Mouse (Mus musculus) kidney, embryonic 16.5 days (tissue): ENCODE data around the gene Hsp90b1. TPM values are rescaled to one million over a fixed set of nuclear protein-coding genes. Genes with fewer than 3 reads are reported as not detected.

Experiments used
- ATAC-seq: fragments of 200-750 bp; cut with Nextera tagmentation; 2 replicates; pipeline ENCODE4 v1.8.0; 2017; ENCODE audit warnings: moderate TSS enrichment; ENCODE audit not compliant: low FRiP score, low TSS enrichment
- H3K27ac ChIP-seq: fragments of 300-500 bp; sonication (generic); 2 replicates; pipeline ENCODE4 v1.5.1; 2014; ENCODE audit warnings: low read length
- H3K27me3 ChIP-seq: fragments of 300-500 bp; sonication (generic); 2 replicates; pipeline ENCODE4 v1.6.1; 2014; ENCODE audit warnings: low read length, control low read depth, mixed read lengths; ENCODE audit not compliant: insufficient read depth
- H3K36me3 ChIP-seq: fragments of 300-500 bp; sonication (generic); 2 replicates; pipeline ENCODE4 v1.6.1; 2014; ENCODE audit warnings: low read length, control low read depth, mixed read lengths; ENCODE audit not compliant: insufficient read depth
- H3K4me1 ChIP-seq: fragments of 300-500 bp; sonication (generic); 2 replicates; pipeline ENCODE4 v1.6.1; 2014; ENCODE audit warnings: low read length, control low read depth, mixed read lengths; ENCODE audit not compliant: insufficient read depth
- H3K4me2 ChIP-seq: fragments of 300-500 bp; sonication (generic); replicated peaks from 2 replicates; pipeline ENCODE4 v1.6.1; 2014; ENCODE audit warnings: low read depth, low read length
- H3K4me3 ChIP-seq: fragments of 300-500 bp; sonication (generic); 2 replicates; pipeline ENCODE4 v1.5.1; 2014; ENCODE audit warnings: mild to moderate bottlenecking, low read length
- H3K9ac ChIP-seq: fragments of 300-500 bp; sonication (generic); replicated peaks from 2 replicates; pipeline ENCODE4 v1.6.1; 2014; ENCODE audit warnings: low read length
- H3K9me3 ChIP-seq: fragments of 300-500 bp; sonication (generic); 2 replicates; pipeline ENCODE4 v1.6.1; 2016; ENCODE audit warnings: low read length, control low read depth
- WGBS: fragments of 180-500 bp; shearing (Covaris S2); extraction: QIAGEN DNeasy Blood & Tissue Kit; methylation state at CpG from one replicate; pipeline ENCODE4 v1.1.7; 2014; 5-methylcytosine and 5-hydroxymethylcytosine counted together
- polyA plus RNA-seq: library from polyadenylated mRNA; unstranded; fragments of >200 nt; fragmentation: Nextera tagmentation; extraction: Ambion mirVana; gene quantifications from 2 replicates; pipeline ENCODE4 v1.2.1, GENCODE M21; 2015

Hsp90b1 gene
- 761 and 786 TPM in 2 replicates for polyA plus RNA-seq

DNA sequence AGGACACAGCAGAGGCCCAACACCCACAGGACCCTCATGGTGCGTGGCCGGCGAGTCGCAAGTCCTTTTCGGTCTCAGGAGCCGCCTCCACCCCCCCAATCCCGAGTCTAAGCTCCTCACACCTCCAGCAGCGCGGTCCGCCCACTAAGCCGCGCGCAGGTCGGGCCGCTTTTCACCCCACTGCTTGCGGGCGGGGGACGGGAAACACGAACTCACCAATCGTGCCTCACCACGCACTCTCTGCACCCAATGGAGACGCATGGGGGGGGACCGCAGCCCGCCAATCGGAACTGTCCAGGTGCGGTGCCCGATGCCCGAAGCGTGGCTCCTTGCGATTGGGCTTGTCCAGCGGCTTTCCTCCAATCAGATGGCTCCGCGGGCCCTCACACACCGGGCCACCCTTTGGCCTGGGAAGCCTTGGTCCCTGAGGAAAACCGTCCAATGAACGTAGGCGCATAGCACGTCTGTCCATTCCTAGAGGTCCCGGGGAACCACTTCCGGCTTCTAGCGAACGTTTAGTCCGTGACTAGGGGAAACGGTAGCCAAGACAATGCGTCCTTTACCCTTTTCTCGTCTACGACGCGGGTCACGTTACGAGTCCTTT is at the start of gene Hsp90b1, which contains the start of gene Ttc41:
Hsp90b1 (minus strand) TSS at position 192 of the 604 bp plus-strand sequence.
Ttc41 (plus strand) TSS at position 494 of the 604 bp plus-strand sequence.
- Histone ChIP-seq H3K9ac (peak within 1 kb of the TSS; percentile 91), H3K9me3 (no peaks in the 10 kb centered on the region), H3K4me1 (peaks cover 43% of the 10 kb centered on the region), H3K4me3 (peak within 1 kb of the TSS; percentile 71), H3K4me2 (peak within 1 kb of the TSS; percentile 79), H3K27ac (peak within 1 kb of the TSS; percentile 98), H3K27me3 (no peaks in the 10 kb centered on the region), H3K36me3 (peaks cover 30% of the 10 kb centered on the region)
- peak; percentile 98 for ATAC-seq
- under 1% methylated on average over 51 of the region's 51 CpGs for WGBS

GRCm38 (mm10) chr10:86744306-86744705 is 39.0 kb upstream of the Hsp90b1 start:
- no peaks in the 10 kb centered on the region for H3K4me1 ChIP-seq
- H3K36me3 ChIP-seq, result no peaks in the 10 kb centered on the region
- WGBS, result 90% methylated on average over 7 of the region's 7 CpGs
- no peaks in the 10 kb centered on the region for H3K27me3 ChIP-seq
- H3K4me3 ChIP-seq, result no peak overlapping the region
- ATAC-seq, result no peak
- no peak overlapping the region for H3K4me2 ChIP-seq
- H3K27ac ChIP-seq, result no peak overlapping the region
- H3K9ac ChIP-seq, result no peak overlapping the region
- no peaks in the 10 kb centered on the region for H3K9me3 ChIP-seq

- Histone ChIP-seq H3K4me1 (no peaks in the 10 kb centered on the region), H3K27me3 (no peaks in the 10 kb centered on the region), H3K27ac (no peak overlapping the region), H3K4me2 (no peak overlapping the region), H3K9ac (no peak overlapping the region), H3K9me3 (no peaks in the 10 kb centered on the region), H3K36me3 (no peaks in the 10 kb centered on the region), H3K4me3 (no peak overlapping the region)
- WGBS, result 52% methylated on average over 2 of the region's 2 CpGs
- no peak for ATAC-seq
These were observed 37.6 kb upstream of the Hsp90b1 start for GRCm38 (mm10) chr10:86742918-86743317.

DNA sequence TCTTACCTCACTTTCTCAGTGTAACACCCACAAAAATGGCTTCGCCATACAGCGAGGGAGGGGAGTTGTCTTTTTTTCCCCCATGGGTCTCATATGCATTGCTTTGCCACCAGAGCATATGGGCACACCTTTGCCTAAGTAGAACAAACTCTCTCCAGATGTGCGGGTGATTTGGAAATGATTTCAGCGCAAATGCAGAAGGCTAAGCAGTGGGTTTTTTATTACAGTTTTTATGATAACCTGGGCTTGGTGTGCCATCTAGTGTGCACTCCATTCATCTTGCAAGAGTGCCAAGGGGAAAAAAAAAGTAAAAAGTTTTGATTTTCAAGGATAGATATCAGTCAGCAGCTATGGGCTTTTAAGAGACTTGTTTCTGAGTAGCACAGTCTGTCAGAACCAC is 29.7 kb upstream of the Hsp90b1 start:
- H3K4me2 ChIP-seq, result no peak overlapping the region

GRCm38 (mm10) chr10:86731500-86731863 is 26.2 kb upstream of the Hsp90b1 start:
- Histone ChIP-seq H3K4me2 (no peak overlapping the region), H3K36me3 (no peaks in the 10 kb centered on the region), H3K9me3 (no peaks in the 10 kb centered on the region), H3K4me1 (peaks cover 10% of the 10 kb centered on the region), H3K9ac (no peak overlapping the region; the same call in 1 of the 2 replicates), H3K27me3 (no peaks in the 10 kb centered on the region), H3K4me3 (no peak overlapping the region; the same call in 1 of the 2 replicates), H3K27ac (no peak overlapping the region)
- ATAC-seq, result no peak
- 63% methylated on average over 2 of the region's 2 CpGs for WGBS

More for the DNA sequence above, 29.7 kb upstream of the Hsp90b1 start:
- WGBS, result 85% methylated on average over 4 of the region's 4 CpGs
- H3K36me3 ChIP-seq, result no peaks in the 10 kb centered on the region
- no peak overlapping the region for H3K27ac ChIP-seq
- H3K27me3 ChIP-seq, result no peaks in the 10 kb centered on the region
- H3K9ac ChIP-seq, result no peak overlapping the region
- no peaks in the 10 kb centered on the region for H3K9me3 ChIP-seq
- ATAC-seq, result no peak
- no peak overlapping the region for H3K4me3 ChIP-seq
- no peaks in the 10 kb centered on the region for H3K4me1 ChIP-seq

DNA sequence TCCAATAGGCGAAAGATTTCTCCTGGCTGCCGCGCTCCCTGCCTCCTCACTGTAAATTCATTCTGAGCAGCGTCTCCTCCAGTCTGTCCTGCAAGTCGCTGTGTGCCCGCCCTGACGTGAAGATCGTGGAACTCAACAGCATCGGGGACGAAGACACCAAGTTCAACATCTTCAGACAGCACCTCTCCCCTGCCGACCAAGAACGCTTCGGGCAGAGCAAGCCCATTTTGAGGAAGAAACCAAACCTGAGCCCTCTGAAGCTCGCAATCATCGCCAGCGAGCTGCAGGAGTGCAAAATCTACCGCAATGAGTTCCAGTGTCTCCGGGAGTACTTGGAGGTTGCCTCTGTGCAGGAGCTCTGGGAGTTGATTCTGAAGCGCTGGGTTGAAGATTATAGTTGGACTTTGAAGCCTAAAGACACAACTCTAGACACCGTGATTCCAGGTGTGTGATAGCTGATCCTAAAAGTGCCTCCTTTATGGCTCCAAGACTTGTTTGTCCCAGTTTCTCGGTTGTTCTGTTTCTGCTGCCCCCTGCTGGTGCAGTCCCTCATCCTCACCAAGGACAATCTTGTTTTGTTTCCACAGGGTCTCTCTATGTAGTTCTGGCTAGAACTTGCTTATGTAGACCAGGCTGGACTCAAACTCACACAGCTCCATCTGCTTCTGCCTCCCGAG is 25.7 kb upstream of the Hsp90b1 start:
- Histone ChIP-seq H3K9me3 (no peaks in the 10 kb centered on the region), H3K36me3 (no peaks in the 10 kb centered on the region), H3K27me3 (no peaks in the 10 kb centered on the region), H3K27ac (no peak overlapping the region), H3K4me2 (peak overlapping the region; percentile 86), H3K9ac (peak overlapping the region; percentile 77), H3K4me1 (peaks cover 10% of the 10 kb centered on the region), H3K4me3 (peak overlapping the region; percentile 57)
- 7% methylated on average over 22 of the region's 22 CpGs for WGBS
- peak; percentile 49; the same call in 1 of the 2 replicates for ATAC-seq

DNA sequence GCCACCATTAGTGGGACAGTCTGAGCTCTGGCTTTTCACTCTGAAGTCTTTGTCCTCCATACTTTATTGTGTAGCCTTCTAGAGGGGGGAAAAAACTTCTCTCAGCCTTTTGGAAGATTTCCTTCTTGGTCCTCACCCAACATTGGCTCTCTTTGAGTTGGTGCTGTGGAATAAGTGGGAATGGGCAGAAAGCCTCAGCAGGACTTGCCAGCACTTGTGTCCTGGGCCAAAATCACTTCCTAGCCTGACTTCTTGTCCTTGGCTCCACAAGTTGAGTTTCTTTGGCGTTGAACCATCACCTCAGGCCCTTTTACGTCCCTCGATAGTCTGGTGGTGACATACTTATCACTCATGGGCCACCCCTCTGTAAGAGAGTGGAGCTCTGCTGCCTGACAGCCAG is 22.9 kb upstream of the Hsp90b1 start:
- no peak for ATAC-seq
- no peaks in the 10 kb centered on the region for H3K9me3 ChIP-seq
- H3K4me3 ChIP-seq, result no peak overlapping the region
- H3K4me1 ChIP-seq, result peaks cover 10% of the 10 kb centered on the region
- no peaks in the 10 kb centered on the region for H3K36me3 ChIP-seq
- H3K27me3 ChIP-seq, result no peaks in the 10 kb centered on the region
- H3K4me2 ChIP-seq, result no peak overlapping the region
- 84% methylated on average over 3 of the region's 3 CpGs for WGBS
- H3K27ac ChIP-seq, result peak overlapping the region; percentile 47; the same call in 1 of the 2 replicates
- H3K9ac ChIP-seq, result no peak overlapping the region

DNA sequence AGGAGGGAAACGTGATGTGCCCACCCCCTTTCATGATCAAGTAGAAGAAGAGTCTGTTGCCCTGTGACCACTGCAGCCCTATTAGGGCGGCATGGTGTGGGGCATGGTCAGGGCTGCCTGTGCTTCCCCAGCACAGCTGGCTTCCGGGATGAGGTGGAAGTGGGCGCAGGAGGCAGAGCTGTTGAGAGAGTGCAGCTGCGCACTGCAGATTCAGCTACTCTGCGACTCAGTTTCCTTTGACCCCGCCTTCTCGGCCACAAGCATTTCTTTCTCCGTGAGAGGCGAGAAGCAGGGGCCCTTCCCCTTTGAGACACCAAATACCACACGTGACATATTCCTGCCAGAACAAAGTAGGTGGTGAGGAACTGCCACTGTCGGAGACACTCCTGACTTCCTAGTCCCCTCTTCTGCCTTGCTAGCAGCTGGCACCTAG is 22.3 kb upstream of the Hsp90b1 start:
- Histone ChIP-seq H3K27me3 (no peaks in the 10 kb centered on the region), H3K36me3 (no peaks in the 10 kb centered on the region), H3K27ac (peak overlapping the region; percentile 47), H3K4me2 (peak overlapping the region; percentile 66), H3K9me3 (no peaks in the 10 kb centered on the region), H3K9ac (peak overlapping the region; percentile 68), H3K4me3 (peak overlapping the region; percentile 40), H3K4me1 (peaks cover 10% of the 10 kb centered on the region)
- peak; percentile 90 for ATAC-seq
- 3% methylated on average over 12 of the region's 12 CpGs for WGBS

DNA sequence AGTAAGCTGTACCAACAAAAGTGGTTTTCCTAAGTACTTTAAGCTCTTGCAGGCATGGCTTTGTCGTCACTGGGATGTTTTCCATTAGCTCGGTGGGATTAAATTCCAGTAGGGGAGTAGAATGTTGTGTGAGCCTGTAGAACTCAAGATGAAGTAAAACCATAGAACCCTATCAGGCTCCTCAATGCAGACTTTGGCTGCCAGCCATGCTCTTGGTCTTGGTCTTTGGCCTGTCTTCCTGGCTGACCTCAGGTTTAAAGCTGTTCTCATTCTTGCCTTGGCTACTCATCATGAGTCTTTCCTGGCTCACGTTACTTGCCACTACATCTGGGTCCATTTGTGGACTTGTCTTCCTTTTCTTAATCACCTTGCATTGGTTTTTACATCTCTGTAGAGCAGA is 6.8 kb upstream of the Hsp90b1 start:
- no peaks in the 10 kb centered on the region for H3K27me3 ChIP-seq
- H3K27ac ChIP-seq, result no peak overlapping the region
- H3K4me3 ChIP-seq, result no peak overlapping the region
- H3K9ac ChIP-seq, result no peak overlapping the region
- H3K9me3 ChIP-seq, result no peaks in the 10 kb centered on the region
- no peaks in the 10 kb centered on the region for H3K36me3 ChIP-seq
- no peak for ATAC-seq
- 71% methylated on average over 3 of the region's 3 CpGs for WGBS
- no peak overlapping the region for H3K4me2 ChIP-seq
- no peaks in the 10 kb centered on the region for H3K4me1 ChIP-seq

DNA sequence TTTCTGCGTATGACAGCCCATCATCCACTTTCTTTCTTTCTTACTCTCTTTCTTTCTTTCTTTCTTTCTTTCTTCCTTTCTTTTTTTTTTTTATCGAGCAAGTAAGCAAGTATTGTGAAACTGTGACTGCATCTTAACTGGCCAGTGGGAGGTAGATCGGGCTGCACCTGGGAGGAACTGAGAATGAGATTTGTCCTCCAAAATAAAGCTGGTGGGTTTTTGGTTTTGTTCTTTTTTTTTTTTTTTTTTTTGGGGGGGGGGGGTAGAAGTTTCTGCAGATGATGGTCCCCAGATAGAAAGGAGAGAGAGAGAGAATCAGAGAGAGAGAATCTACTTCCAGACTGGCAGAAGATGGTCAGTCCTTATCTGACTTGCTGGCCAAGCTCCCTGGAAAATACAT is 1.8 kb upstream of the Hsp90b1 start:
- H3K27me3 ChIP-seq, result no peaks in the 10 kb centered on the region
- H3K4me1 ChIP-seq, result peaks cover 28% of the 10 kb centered on the region
- H3K4me3 ChIP-seq, result no peak overlapping the region
- peak overlapping the region; percentile 76; the same call in 1 of the 2 replicates for H3K4me2 ChIP-seq
- H3K27ac ChIP-seq, result peak overlapping the region; percentile 98; the same call in 1 of the 2 replicates
- WGBS, result 84% methylated on average over 3 of the region's 3 CpGs
- peaks cover 14% of the 10 kb centered on the region for H3K36me3 ChIP-seq
- no peaks in the 10 kb centered on the region for H3K9me3 ChIP-seq
- no peak for ATAC-seq
- H3K9ac ChIP-seq, result peak overlapping the region; percentile 77
